Mouse (Mus musculus) ES-Bruce4 (cell line): ENCODE measurements at regions not wholly inside any gene's neighbourhood (a gene's known extent, or its start where the extent isn't known, plus 50 kb on each side); places are given as distances from the start of the nearest gene placed in this dataset.

ENCODE experiments used
- CTCF ChIP-seq: IDR thresholded peaks from one replicate; pipeline ENCODE4 v1.8.1; 2011; ENCODE audit warnings: low read depth, low read length
- POLR2A ChIP-seq: IDR thresholded peaks from one replicate; pipeline ENCODE4 v1.8.1; 2011; ENCODE audit warnings: low read length; ENCODE audit not compliant: insufficient read depth

DNA sequence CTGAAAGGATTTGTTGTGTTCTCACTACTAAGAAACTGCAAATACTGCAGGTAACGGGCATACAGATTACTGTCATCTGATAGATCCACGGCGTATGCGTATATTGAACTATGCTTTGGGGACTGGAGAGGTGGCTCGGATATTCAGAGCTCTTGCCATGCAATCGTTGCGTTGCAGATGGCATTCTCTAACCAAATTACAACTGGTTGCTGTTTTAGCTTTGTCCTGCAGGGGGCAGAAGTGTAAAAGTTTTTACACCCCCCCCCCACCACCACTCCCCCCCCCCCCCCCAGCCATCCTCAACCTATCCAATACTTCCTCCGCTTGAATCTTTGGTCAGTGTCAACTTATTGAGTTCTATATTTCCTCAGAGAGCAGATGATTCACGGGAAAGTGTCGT is 51.6 kb upstream of the Mon1b start:
- TF ChIP-seq POLR2A, result no peak
- TF ChIP-seq CTCF, result no peak
